9 mouse cellular contexts compared by ENCODE assay signal in the genomic region with DNA sequence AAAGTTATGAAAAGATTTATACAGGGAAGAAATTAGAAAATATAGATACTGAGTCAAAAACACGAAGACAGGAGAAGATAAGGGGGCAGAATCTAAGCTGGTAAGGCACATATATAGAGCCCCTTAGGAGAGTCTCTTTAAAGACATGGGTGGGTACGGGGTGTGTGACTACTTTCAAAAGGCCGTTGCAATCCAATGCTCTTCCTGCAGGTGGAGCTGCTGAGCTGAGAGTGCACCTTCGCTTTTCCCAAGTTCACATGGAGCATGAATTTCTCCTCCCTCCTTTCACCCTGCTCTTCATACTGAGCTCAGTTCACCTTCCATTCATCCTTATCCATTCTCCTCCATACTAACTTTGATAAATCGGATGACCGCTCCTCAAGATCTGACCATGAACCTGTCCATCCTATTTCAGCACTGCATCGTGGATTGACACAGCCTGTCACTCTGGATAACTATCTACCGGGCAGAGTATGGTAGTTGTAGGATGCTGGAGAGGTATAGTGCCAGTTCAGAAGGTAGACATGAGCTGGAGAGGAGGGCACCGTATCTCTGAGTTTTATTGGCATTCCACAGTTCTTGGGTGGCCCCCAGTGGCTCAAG.
DNase-seq lines count a peak whose midpoint lies in the region; ATAC-seq and TF ChIP-seq lines count a peak whose summit lies in the region.
"Had no signal": no experiment of that assay in that cellular context is flagged by ENCODE, and none has a peak within 500 bp of the region (broad histone marks: within the 10 kb centered on the region; RNA-seq: fewer than 3 reads in every experiment).

No protein-coding gene starts in this region.

- in situ Hi-C loops in ES-E14 (cut with MboI; ENCODE audit: low sequenced_read_pairs in 2 of 2, unreplicated experiment in 2 of 2): no loop called here

- H3K27ac ChIP-seq in hindbrain, postnatal 0 days: no peak overlapping the region
- H3K27ac ChIP-seq in hindbrain, embryonic 12.5 days: no peak overlapping the region
- H3K27ac ChIP-seq in ES-E14 (ENCODE audit: insufficient read depth, low read depth, low read length, poor library complexity, severe bottlenecking): no peak overlapping the region
- H3K27ac ChIP-seq in neural tube, embryonic 15.5 days (replicated peaks): no peak overlapping the region
- H3K27ac ChIP-seq: limb, embryonic 13.5 days had no signal

- no peaks in the 10 kb centered on the region for H3K9me3 ChIP-seq in hindbrain, postnatal 0 days (ENCODE audit: low read length)
- H3K9me3 ChIP-seq in hindbrain, embryonic 12.5 days (replicated peaks): no peaks in the 10 kb centered on the region
- H3K9me3 ChIP-seq in ES-E14 (ENCODE audit: control insufficient read depth, insufficient read depth, low read depth, low read length): no peaks in the 10 kb centered on the region
- no peaks in the 10 kb centered on the region for H3K9me3 ChIP-seq in neural tube, embryonic 15.5 days (replicated peaks)
- H3K9me3 ChIP-seq: limb, embryonic 13.5 days had no signal

- 88% methylated on average over 9 of the region's 9 CpGs for WGBS in hindbrain, postnatal 0 days
- 83% methylated on average over 9 of the region's 9 CpGs for WGBS in hindbrain, embryonic 12.5 days
- 83% methylated on average over 9 of the region's 9 CpGs for WGBS in neural tube, embryonic 15.5 days

- DNase-seq in hindbrain, postnatal 0 days (ENCODE audit: low spot score): no peak
- DNase-seq in 416B (ENCODE audit: low read depth) (peak; percentile 14), ES-E14 (ENCODE audit: low read depth, low spot score) (peak; percentile 56)
- peak; percentile 21 for DNase-seq in embryo, embryonic 11 days
- DNase-seq in lung, postnatal 10 days: peak; percentile 42
- DNase-seq in right cerebral cortex, postnatal 36 days (ENCODE audit: low spot score in 2 of 2): no peak

- H3K4me2 ChIP-seq in hindbrain, postnatal 0 days (ENCODE audit: low read depth, low read length): no peak overlapping the region
- no peak overlapping the region for H3K4me2 ChIP-seq in hindbrain, embryonic 12.5 days (replicated peaks)
- H3K4me2 ChIP-seq in neural tube, embryonic 15.5 days: no peak overlapping the region
- H3K4me2 ChIP-seq: limb, embryonic 13.5 days had no signal

- no peak for ATAC-seq in hindbrain, postnatal 0 days
- no peak for ATAC-seq in hindbrain, embryonic 12.5 days (ENCODE audit: low FRiP score)
- no peak for ATAC-seq in neural tube, embryonic 15.5 days (ENCODE audit: low FRiP score)

- TF ChIP-seq CTCF in hindbrain, postnatal 0 days (IDR thresholded peaks at IDR 0.05; ENCODE audit: low read depth): peak; percentile 55

- H3K4me1 ChIP-seq in hindbrain, postnatal 0 days (ENCODE audit: insufficient read depth, low read length): no peaks in the 10 kb centered on the region; the same call in 1 of the 2 replicates
- 0 out of 2 replicates have a peak, but pooled peaks cover 4% of the 10 kb centered on the region for H3K4me1 ChIP-seq in hindbrain, embryonic 12.5 days
- H3K4me1 ChIP-seq in ES-E14 (ENCODE audit: control insufficient read depth in 2 of 2, insufficient read depth in 2 of 2, low read length in 2 of 2, poor library complexity in 1 of 2): peaks cover 0 to 2% of the 10 kb centered on the region in 2 experiments; a peak in 1 of 4 replicates
- H3K4me1 ChIP-seq in neural tube, embryonic 15.5 days: no peaks in the 10 kb centered on the region
- H3K4me1 ChIP-seq: limb, embryonic 13.5 days had no signal

- no peak overlapping the region for H3K9ac ChIP-seq in hindbrain, postnatal 0 days (replicated peaks; ENCODE audit: low read length)
- no peak overlapping the region for H3K9ac ChIP-seq in hindbrain, embryonic 12.5 days
- H3K9ac ChIP-seq in ES-E14 (ENCODE audit: insufficient read depth, low read depth, low read length, poor library complexity, severe bottlenecking): no peak overlapping the region
- no peak overlapping the region for H3K9ac ChIP-seq in neural tube, embryonic 15.5 days (replicated peaks)
- H3K9ac ChIP-seq: limb, embryonic 13.5 days had no signal

- no peaks in the 10 kb centered on the region for H3K36me3 ChIP-seq in hindbrain, postnatal 0 days (ENCODE audit: insufficient read depth, low read length)
- no peaks in the 10 kb centered on the region for H3K36me3 ChIP-seq in hindbrain, embryonic 12.5 days
- H3K36me3 ChIP-seq in ES-E14 (ENCODE audit: control insufficient read depth, insufficient read depth, low read length, poor library complexity, severe bottlenecking): no peaks in the 10 kb centered on the region
- H3K36me3 ChIP-seq in neural tube, embryonic 15.5 days: no peaks in the 10 kb centered on the region
- H3K36me3 ChIP-seq: limb, embryonic 13.5 days had no signal

- H3K4me3 ChIP-seq in hindbrain, postnatal 0 days (ENCODE audit: low read length): no peak overlapping the region
- H3K4me3 ChIP-seq in hindbrain, embryonic 12.5 days: no peak overlapping the region
- H3K4me3 ChIP-seq in ES-E14 (ENCODE audit: insufficient read depth in 1 of 2, low read depth in 1 of 2, low read length in 2 of 2, poor library complexity in 1 of 2, severe bottlenecking in 1 of 2): no peak overlapping the region
- H3K4me3 ChIP-seq in neural tube, embryonic 15.5 days (replicated peaks): no peak overlapping the region
- H3K4me3 ChIP-seq: limb, embryonic 13.5 days had no signal

- H3K27me3 ChIP-seq in hindbrain, postnatal 0 days (ENCODE audit: insufficient read depth, low read length): no peaks in the 10 kb centered on the region
- no peaks in the 10 kb centered on the region for H3K27me3 ChIP-seq in hindbrain, embryonic 12.5 days
- no peaks in the 10 kb centered on the region for H3K27me3 ChIP-seq in neural tube, embryonic 15.5 days (replicated peaks)

TF ChIP-seq in ES-E14, 5 proteins besides CTCF, POLR2A, EP300 and RAD21:
- TF ChIP-seq ZNF384 (IDR thresholded peaks at IDR 0.05; ENCODE audit: low read depth, low read length) (no peak), CHD2 (IDR thresholded peaks at IDR 0.05; ENCODE audit: low read depth, low read length) (no peak), HCFC1 (IDR thresholded peaks at IDR 0.05; ENCODE audit: borderline replicate concordance, insufficient read depth, low read length) (no peak), MAFK (IDR thresholded peaks at IDR 0.05; ENCODE audit: insufficient read depth, low read depth, low read length) (no peak), ZC3H11A (IDR thresholded peaks at IDR 0.05; ENCODE audit: borderline replicate concordance, low read depth, low read length) (no peak)

Comparison
In these comparisons a context has a peak if more than half of its experiments do, and no peak if none do; other contexts are left out.
1. DNase-seq: peak in 416B (single experiment), ES-E14 (single experiment), embryo, embryonic 11 days (single experiment) and lung, postnatal 10 days (single experiment); none in hindbrain, postnatal 0 days (single experiment) and right cerebral cortex, postnatal 36 days (0 of 2).